Mouse (Mus musculus) G1E-ER4 (cell line): Measurements from ENCODE around the gene Utp15. TPM values are rescaled to one million over a fixed set of nuclear protein-coding genes. Genes with fewer than 3 reads are reported as not detected.

Source experiments
- GATA1 ChIP-seq: IDR thresholded peaks from one replicate; pipeline ENCODE4 v1.8.0; 2012; ENCODE audit warnings: low read length, inconsistent platforms
- polyA plus RNA-seq: library from polyadenylated mRNA; stranded (reverse); fragments of >175 nt; gene quantifications from 2 replicates; pipeline ENCODE4 v1.2.3, GENCODE M21; 2012

Gene Utp15
- 17.0 and 26.1 TPM in 2 replicates for polyA plus RNA-seq

- no peak for TF ChIP-seq GATA1
These were observed at the start of gene Utp15, which contains the start of gene Ankra2 for GRCm38 (mm10) chr13:98262636-98263457. Gene Utp15, minus strand, starts transcription at chr13:98263041. Gene Ankra2, plus strand, starts transcription at chr13:98263074.

GRCm38 (mm10) chr13:98311597-98311996 lies 48.8 kb upstream of the Utp15 start:
- TF ChIP-seq GATA1: no peak

- TF ChIP-seq GATA1: no peak
These were observed 45.9 kb upstream of the Utp15 start for GRCm38 (mm10) chr13:98308724-98309123.

- no peak for TF ChIP-seq GATA1
These were observed 45.2 kb upstream of the Utp15 start for GRCm38 (mm10) chr13:98308004-98308403.

GRCm38 (mm10) chr13:98306852-98307475 lies 44.1 kb upstream of the Utp15 start:
- no peak for TF ChIP-seq GATA1

- TF ChIP-seq GATA1: no peak
These were observed 43.6 kb upstream of the Utp15 start for GRCm38 (mm10) chr13:98306393-98306792.

GRCm38 (mm10) chr13:98305257-98305656 lies 42.4 kb upstream of the Utp15 start:
- TF ChIP-seq GATA1: no peak

- no peak for TF ChIP-seq GATA1
These were observed 36.3 kb upstream of the Utp15 start for GRCm38 (mm10) chr13:98298833-98299758.

GRCm38 (mm10) chr13:98297883-98298482 lies 35.1 kb upstream of the Utp15 start:
- no peak for TF ChIP-seq GATA1

GRCm38 (mm10) chr13:98296072-98296471 lies 33.2 kb upstream of the Utp15 start:
- TF ChIP-seq GATA1: no peak

- TF ChIP-seq GATA1: no peak
These were observed 28.9 kb upstream of the Utp15 start for GRCm38 (mm10) chr13:98291712-98292111.

- no peak for TF ChIP-seq GATA1
These were observed 27.9 kb upstream of the Utp15 start for GRCm38 (mm10) chr13:98290719-98291118.

- no peak for TF ChIP-seq GATA1
These were observed 18.3 kb upstream of the Utp15 start for GRCm38 (mm10) chr13:98280990-98281650.

- no peak for TF ChIP-seq GATA1
These were observed 16.8 kb upstream of the Utp15 start, which contains the start of gene Gm21976 for GRCm38 (mm10) chr13:98279686-98280085. Gene Gm21976, plus strand, starts transcription at chr13:98279887.

GRCm38 (mm10) chr13:98277501-98277900 lies 14.7 kb upstream of the Utp15 start:
- TF ChIP-seq GATA1: no peak
